Mouse (Mus musculus) hindbrain, embryonic 13.5 days (tissue): ENCODE results near the gene Diaph3. TPM values are rescaled to one million over a fixed set of nuclear protein-coding genes. Genes with fewer than 3 reads are reported as not detected.

Experiments used
- ATAC-seq: fragments of 200-750 bp; cut with Nextera tagmentation; 2 replicates; pipeline ENCODE4 v1.8.0; 2017; ENCODE audit warnings: moderate TSS enrichment; ENCODE audit not compliant: low FRiP score
- H3K27ac ChIP-seq: fragments of 300-500 bp; sonication (generic); 2 replicates; pipeline ENCODE4 v1.5.1; 2015; ENCODE audit warnings: inconsistent platforms, mild to moderate bottlenecking, moderate library complexity
- H3K27me3 ChIP-seq: fragments of 300-500 bp; sonication (generic); 2 replicates; pipeline ENCODE4 v1.6.1; 2015; ENCODE audit warnings: mild to moderate bottlenecking, inconsistent platforms
- H3K36me3 ChIP-seq: fragments of 300-500 bp; sonication (generic); 2 replicates; pipeline ENCODE4 v1.6.1; 2015; ENCODE audit warnings: mild to moderate bottlenecking, inconsistent platforms
- H3K4me1 ChIP-seq: fragments of 300-500 bp; sonication (generic); replicated peaks from 2 replicates; pipeline ENCODE4 v1.6.1; 2015; ENCODE audit warnings: inconsistent platforms
- H3K4me2 ChIP-seq: fragments of 300-500 bp; sonication (generic); 2 replicates; pipeline ENCODE4 v1.6.1; 2015; ENCODE audit warnings: inconsistent platforms, mild to moderate bottlenecking, moderate library complexity
- H3K4me3 ChIP-seq: fragments of 300-500 bp; sonication (generic); 2 replicates; pipeline ENCODE4 v1.5.1; 2015; ENCODE audit warnings: mild to moderate bottlenecking, inconsistent platforms
- H3K9ac ChIP-seq: fragments of 300-500 bp; sonication (generic); 2 replicates; pipeline ENCODE4 v1.6.1; 2015; ENCODE audit warnings: mild to moderate bottlenecking, inconsistent platforms
- H3K9me3 ChIP-seq: fragments of 300-500 bp; sonication (generic); 2 replicates; pipeline ENCODE4 v1.6.1; 2016; ENCODE audit warnings: inconsistent platforms
- WGBS: fragments of 180-500 bp; shearing (Covaris S2); methylation state at CpG from one replicate; pipeline ENCODE4 v1.1.7; 2015; 5-methylcytosine and 5-hydroxymethylcytosine counted together
- polyA plus RNA-seq: library from polyadenylated mRNA; unstranded; fragments of >200 nt; fragmentation: Nextera tagmentation; extraction: Ambion mirVana; gene quantifications from 2 replicates; pipeline ENCODE4 v1.2.1, GENCODE M21; 2015

Diaph3 gene
- 3.4 and 4.3 TPM in 2 replicates for polyA plus RNA-seq

GRCm38 (mm10) chr14:87140963-87141486 lies at the start of gene Diaph3:
TSS of gene Diaph3 (minus strand) at chr14:87141235.
- H3K36me3 ChIP-seq: no peaks in the 10 kb centered on the region
- peak within 1 kb of the TSS; percentile 65 for H3K9ac ChIP-seq
- peak within 1 kb of the TSS; percentile 71 for H3K4me3 ChIP-seq
- under 1% methylated on average over 43 of the region's 43 CpGs for WGBS
- peak within 1 kb of the TSS; percentile 95 for H3K4me2 ChIP-seq
- H3K27ac ChIP-seq: no peak within 1 kb of the TSS
- peak; percentile 100 for ATAC-seq
- H3K27me3 ChIP-seq: no peaks in the 10 kb centered on the region
- H3K4me1 ChIP-seq: peaks cover 9% of the 10 kb centered on the region
- H3K9me3 ChIP-seq: no peaks in the 10 kb centered on the region

- no peaks in the 10 kb centered on the region for H3K36me3 ChIP-seq
- no peaks in the 10 kb centered on the region for H3K4me1 ChIP-seq
- WGBS: 86% methylated on average over 4 of the region's 4 CpGs
- no peak overlapping the region for H3K4me2 ChIP-seq
- no peak for ATAC-seq
- no peak overlapping the region for H3K4me3 ChIP-seq
- H3K27me3 ChIP-seq: no peaks in the 10 kb centered on the region
- 0 out of 2 replicates have a peak, but pooled peaks cover 5% of the 10 kb centered on the region for H3K9me3 ChIP-seq
- no peak overlapping the region for H3K27ac ChIP-seq
- H3K9ac ChIP-seq: no peak overlapping the region
Measured at GRCm38 (mm10) chr14:87190685-87191084, 49.6 kb upstream of the Diaph3 start.

- Histone ChIP-seq H3K36me3 (no peaks in the 10 kb centered on the region), H3K27me3 (no peaks in the 10 kb centered on the region), H3K4me3 (no peak overlapping the region), H3K4me2 (no peak overlapping the region), H3K9me3 (no peaks in the 10 kb centered on the region), H3K4me1 (no peaks in the 10 kb centered on the region), H3K27ac (no peak overlapping the region), H3K9ac (no peak overlapping the region)
- 0 out of 2 replicates have a peak, but pooled peaks have one; percentile 52 for ATAC-seq
- 91% methylated on average over 6 of the region's 6 CpGs for WGBS
Measured at GRCm38 (mm10) chr14:87171577-87171976, 30.5 kb upstream of the Diaph3 start.

- Histone ChIP-seq H3K36me3 (no peaks in the 10 kb centered on the region), H3K4me2 (no peak overlapping the region), H3K9me3 (no peaks in the 10 kb centered on the region), H3K4me1 (no peaks in the 10 kb centered on the region), H3K27me3 (no peaks in the 10 kb centered on the region), H3K9ac (no peak overlapping the region), H3K4me3 (no peak overlapping the region), H3K27ac (no peak overlapping the region)
- 69% methylated on average over 1 of the region's 1 CpGs for WGBS
- no peak for ATAC-seq
Measured at GRCm38 (mm10) chr14:87169151-87169550, 28.1 kb upstream of the Diaph3 start.

DNA sequence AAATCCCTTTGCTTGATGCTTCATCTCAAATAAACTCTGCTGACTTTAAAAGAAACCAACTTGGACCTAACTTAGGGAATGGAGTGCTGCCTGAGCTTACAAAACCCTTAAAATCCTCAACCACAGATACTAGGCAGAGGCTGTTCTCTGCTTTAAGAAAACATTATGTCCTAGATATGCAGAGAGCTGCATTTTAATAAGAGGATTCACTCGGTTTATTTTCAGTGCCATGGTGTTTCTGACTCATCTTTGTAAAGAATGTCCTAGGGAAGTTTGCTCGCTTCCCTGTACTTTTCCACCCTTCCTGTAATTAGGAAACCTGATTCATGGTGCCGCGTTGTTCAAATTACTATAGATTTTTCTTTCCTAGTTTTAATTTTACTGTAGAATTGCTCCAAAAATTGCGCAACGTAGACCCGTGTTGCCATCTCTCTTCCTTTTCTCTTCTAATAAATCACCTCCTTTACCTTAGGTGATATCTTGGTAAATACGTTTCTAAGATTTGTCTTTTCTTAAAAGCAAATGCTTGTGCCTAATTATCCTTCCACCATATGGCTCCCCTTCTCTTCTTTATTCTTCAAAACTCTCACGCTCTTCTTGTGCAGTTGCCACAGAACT lies 14.7 kb upstream of the Diaph3 start:
- Histone ChIP-seq H3K4me3 (no peak overlapping the region), H3K27me3 (no peaks in the 10 kb centered on the region), H3K9me3 (no peaks in the 10 kb centered on the region), H3K27ac (no peak overlapping the region), H3K4me1 (no peaks in the 10 kb centered on the region), H3K4me2 (no peak overlapping the region), H3K9ac (no peak overlapping the region), H3K36me3 (no peaks in the 10 kb centered on the region)
- 88% methylated on average over 9 of the region's 9 CpGs for WGBS
- no peak for ATAC-seq

DNA sequence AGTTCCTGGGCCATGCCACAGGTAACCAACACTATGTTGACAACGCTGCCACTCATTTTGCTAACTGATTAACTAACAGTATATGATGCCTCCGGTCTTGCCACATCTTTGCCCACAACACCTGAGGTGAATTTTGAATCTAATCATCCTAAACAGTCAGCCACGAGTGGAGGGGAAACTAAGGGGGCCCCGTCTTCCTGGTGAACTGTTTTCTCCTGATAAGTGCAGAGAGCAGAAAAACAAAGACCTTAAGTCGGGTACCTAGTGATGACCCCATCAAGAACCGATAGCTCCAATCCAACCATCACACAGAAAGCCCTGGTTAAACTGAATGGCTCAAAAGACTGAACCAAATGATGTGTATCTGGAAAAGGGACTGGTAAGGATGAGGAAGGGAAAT lies 8.6 kb upstream of the Diaph3 start:
- no peaks in the 10 kb centered on the region for H3K36me3 ChIP-seq
- H3K9me3 ChIP-seq: no peaks in the 10 kb centered on the region
- WGBS: 83% methylated on average over 6 of the region's 6 CpGs
- H3K4me2 ChIP-seq: no peak overlapping the region
- H3K27ac ChIP-seq: no peak overlapping the region
- H3K27me3 ChIP-seq: no peaks in the 10 kb centered on the region
- no peak overlapping the region for H3K4me3 ChIP-seq
- no peaks in the 10 kb centered on the region for H3K4me1 ChIP-seq
- no peak overlapping the region for H3K9ac ChIP-seq
- ATAC-seq: no peak

- no peak overlapping the region for H3K4me2 ChIP-seq
- 42% methylated on average over 3 of the region's 3 CpGs for WGBS
- H3K36me3 ChIP-seq: no peaks in the 10 kb centered on the region
- no peak overlapping the region for H3K4me3 ChIP-seq
- no peaks in the 10 kb centered on the region for H3K27me3 ChIP-seq
- ATAC-seq: no peak
- H3K4me1 ChIP-seq: no peaks in the 10 kb centered on the region; the same call in 1 of the 2 replicates
- H3K9me3 ChIP-seq: no peaks in the 10 kb centered on the region
- no peak overlapping the region for H3K27ac ChIP-seq
- no peak overlapping the region for H3K9ac ChIP-seq
Measured at GRCm38 (mm10) chr14:87146704-87147103, 5.7 kb upstream of the Diaph3 start.

- 81% methylated on average over 3 of the region's 3 CpGs for WGBS
- no peak overlapping the region for H3K27ac ChIP-seq
- H3K9ac ChIP-seq: no peak overlapping the region
- no peaks in the 10 kb centered on the region for H3K9me3 ChIP-seq
- no peak overlapping the region for H3K4me3 ChIP-seq
- no peak for ATAC-seq
- H3K4me2 ChIP-seq: no peak overlapping the region
- no peaks in the 10 kb centered on the region for H3K36me3 ChIP-seq
- no peaks in the 10 kb centered on the region for H3K27me3 ChIP-seq
- peaks cover 9% of the 10 kb centered on the region for H3K4me1 ChIP-seq
Measured at GRCm38 (mm10) chr14:87145351-87145750, 4.3 kb upstream of the Diaph3 start.

GRCm38 (mm10) chr14:87141777-87142176 lies 742 bp upstream of the Diaph3 start:
- 85% methylated on average over 11 of the region's 11 CpGs for WGBS
- H3K27me3 ChIP-seq: no peaks in the 10 kb centered on the region
- H3K4me1 ChIP-seq: peaks cover 9% of the 10 kb centered on the region
- H3K36me3 ChIP-seq: no peaks in the 10 kb centered on the region
- H3K4me3 ChIP-seq: peak overlapping the region; percentile 71; the same call in 1 of the 2 replicates
- ATAC-seq: no peak
- H3K9me3 ChIP-seq: no peaks in the 10 kb centered on the region
- H3K9ac ChIP-seq: no peak overlapping the region
- no peak overlapping the region for H3K27ac ChIP-seq
- H3K4me2 ChIP-seq: peak overlapping the region; percentile 95

DNA sequence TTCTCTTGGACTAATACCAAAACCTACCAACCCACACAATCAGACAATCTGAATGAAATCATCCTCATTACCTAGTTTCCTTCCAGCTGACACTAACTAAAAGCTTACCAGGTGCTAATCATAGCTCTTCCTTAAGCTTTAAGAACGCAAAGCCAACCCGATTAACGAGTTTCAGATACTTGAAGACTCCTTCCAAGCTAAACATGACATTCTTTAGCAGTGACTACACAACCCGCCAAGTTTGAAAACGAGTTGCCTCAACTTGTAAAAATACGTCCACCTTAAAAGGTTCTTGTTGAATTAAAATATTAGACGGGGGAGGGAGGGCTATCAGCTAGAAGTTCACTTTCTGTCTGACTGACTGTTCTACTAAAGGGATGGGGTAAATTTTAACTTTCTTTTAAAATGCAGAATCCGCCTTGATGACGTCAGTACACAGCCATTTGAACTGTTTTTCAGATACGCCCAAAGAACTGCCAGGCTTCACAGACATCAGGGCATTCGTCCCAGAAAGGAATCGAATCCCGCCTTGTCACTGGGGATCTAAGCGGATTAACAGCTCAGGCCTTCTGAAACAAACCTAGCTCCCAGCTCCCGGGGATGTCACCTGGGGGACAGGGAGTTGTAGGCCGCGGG lies 590 bp downstream of the Diaph3 start:
- Histone ChIP-seq H3K4me1 (peaks cover 9% of the 10 kb centered on the region), H3K27ac (no peak overlapping the region), H3K9me3 (no peaks in the 10 kb centered on the region), H3K4me2 (peak overlapping the region; percentile 95), H3K27me3 (no peaks in the 10 kb centered on the region), H3K4me3 (peak overlapping the region; percentile 71), H3K9ac (peak overlapping the region; percentile 65), H3K36me3 (no peaks in the 10 kb centered on the region)
- ATAC-seq: no peak
- 7% methylated on average over 17 of the region's 17 CpGs for WGBS

DNA sequence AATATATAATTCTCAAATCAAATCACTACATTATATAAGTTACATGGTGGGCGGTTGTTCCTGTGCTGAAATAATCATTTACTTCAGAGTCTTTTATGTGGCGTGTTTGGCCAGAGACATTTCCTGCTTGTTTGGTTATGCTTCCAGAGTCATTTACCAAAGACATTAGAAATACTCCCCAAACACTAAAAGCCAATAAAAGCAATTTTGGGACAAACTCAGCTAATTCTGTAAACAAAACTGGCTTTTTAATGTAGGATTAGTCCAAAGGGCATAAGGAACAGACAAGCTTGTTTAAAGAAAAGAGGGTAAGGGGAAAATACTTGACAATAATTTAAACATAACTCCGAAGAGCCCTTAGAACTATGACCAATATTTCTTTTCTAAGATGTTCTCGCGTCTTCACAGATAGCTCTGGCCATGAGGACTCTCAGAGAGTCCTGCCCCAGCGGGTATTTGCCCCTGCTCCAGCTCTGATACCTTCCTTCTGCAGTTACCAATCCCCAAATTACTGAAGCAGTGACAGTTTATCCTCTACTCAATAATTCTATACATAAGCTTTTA lies 14.9 kb downstream of the Diaph3 start:
- Histone ChIP-seq H3K27me3 (no peaks in the 10 kb centered on the region), H3K27ac (no peak overlapping the region), H3K9me3 (no peaks in the 10 kb centered on the region), H3K4me1 (no peaks in the 10 kb centered on the region), H3K4me3 (no peak overlapping the region), H3K36me3 (no peaks in the 10 kb centered on the region), H3K4me2 (no peak overlapping the region), H3K9ac (no peak overlapping the region)
- 97% methylated on average over 6 of the region's 6 CpGs for WGBS
- ATAC-seq: no peak

DNA sequence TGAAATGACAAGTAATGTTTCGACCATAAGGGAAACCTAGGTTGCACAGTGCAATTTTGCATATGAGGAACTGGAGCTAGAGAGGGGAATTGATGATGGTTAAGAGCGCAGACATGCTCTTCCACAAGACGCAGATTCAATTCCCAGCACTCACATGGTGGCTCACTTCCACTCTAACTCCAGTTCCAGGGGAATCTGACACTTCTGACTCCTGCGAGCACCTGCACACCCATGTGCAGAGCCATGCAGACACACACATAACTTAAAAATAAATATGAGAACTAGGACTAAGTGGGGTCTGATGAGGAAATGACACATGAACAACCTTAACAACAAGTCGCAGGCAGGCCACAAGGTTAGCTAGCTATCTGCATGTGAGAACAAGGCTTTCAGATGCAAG lies 15.5 kb downstream of the Diaph3 start:
- H3K9ac ChIP-seq: no peak overlapping the region
- H3K4me3 ChIP-seq: no peak overlapping the region
- no peak overlapping the region for H3K4me2 ChIP-seq
- ATAC-seq: no peak
- no peaks in the 10 kb centered on the region for H3K36me3 ChIP-seq
- 93% methylated on average over 5 of the region's 5 CpGs for WGBS
- no peaks in the 10 kb centered on the region for H3K4me1 ChIP-seq
- no peaks in the 10 kb centered on the region for H3K27me3 ChIP-seq
- H3K27ac ChIP-seq: no peak overlapping the region
- H3K9me3 ChIP-seq: no peaks in the 10 kb centered on the region
